Mouse (Mus musculus): Measurements from ENCODE around the gene Aff3. TPM values are rescaled to one million over a fixed set of nuclear protein-coding genes. Genes with fewer than 3 reads are reported as not detected.
A peak's percentile ranks its signal among the peaks of the same experiment; 100 is the strongest.

The Aff3 gene
- total RNA-seq, 2 experiments from 2014 or later = 7.9 to 8.0 TPM

- no peak for DNase-seq
Observed at GRCm38 (mm10) chr1:38487884-38488283, 176.9 kb downstream of the Aff3 start.

GRCm38 (mm10) chr1:38483191-38483590 lies 181.6 kb downstream of the Aff3 start:
- DNase-seq = no peak

GRCm38 (mm10) chr1:38478246-38478743 lies 186.5 kb downstream of the Aff3 start:
- no peak for DNase-seq

GRCm38 (mm10) chr1:38470817-38471216 lies 193.9 kb downstream of the Aff3 start:
- peak; percentile 17 for DNase-seq

- no peak for DNase-seq
Observed at GRCm38 (mm10) chr1:38470166-38470565, 194.6 kb downstream of the Aff3 start.

- no peak for DNase-seq
Observed at GRCm38 (mm10) chr1:38467305-38468083, 197.3 kb downstream of the Aff3 start.

GRCm38 (mm10) chr1:38456719-38457269 lies 208.0 kb downstream of the Aff3 start:
- DNase-seq = no peak

GRCm38 (mm10) chr1:38454921-38455320 lies 209.8 kb downstream of the Aff3 start:
- no peak for DNase-seq

- no peak for DNase-seq
Observed at GRCm38 (mm10) chr1:38451367-38451766, 213.4 kb downstream of the Aff3 start.

- peak; percentile 68 for DNase-seq
Observed at GRCm38 (mm10) chr1:38450677-38451076, 214.1 kb downstream of the Aff3 start.

GRCm38 (mm10) chr1:38449816-38450478 lies 214.8 kb downstream of the Aff3 start:
- DNase-seq = no peak

- DNase-seq = no peak
Observed at GRCm38 (mm10) chr1:38448854-38449253, 215.9 kb downstream of the Aff3 start.

GRCm38 (mm10) chr1:38447581-38447980 lies 217.2 kb downstream of the Aff3 start:
- DNase-seq = no peak

GRCm38 (mm10) chr1:38446152-38446820 lies 218.5 kb downstream of the Aff3 start:
- no peak for DNase-seq

GRCm38 (mm10) chr1:38442887-38443286 lies 221.9 kb downstream of the Aff3 start:
- peak; percentile 63 for DNase-seq

- no peak for DNase-seq
Observed at GRCm38 (mm10) chr1:38442479-38442878, 222.3 kb downstream of the Aff3 start.

GRCm38 (mm10) chr1:38441800-38442199 lies 223.0 kb downstream of the Aff3 start:
- DNase-seq = no peak

- DNase-seq = no peak
Observed at GRCm38 (mm10) chr1:38440471-38440815, 224.3 kb downstream of the Aff3 start.

- no peak for DNase-seq
Observed at GRCm38 (mm10) chr1:38439751-38440470, 224.8 kb downstream of the Aff3 start.

- no peak for DNase-seq
Observed at GRCm38 (mm10) chr1:38438447-38438846, 226.3 kb downstream of the Aff3 start.

GRCm38 (mm10) chr1:38437671-38438070 lies 227.1 kb downstream of the Aff3 start:
- no peak for DNase-seq
